Mouse (Mus musculus) forelimb bud, embryonic 11.5 days (tissue): ENCODE measurements around the gene D330045A20Rik.
"Not testable (repeated sequence)": the region's sequence is repeated elsewhere in the genome, so short reads cannot be mapped to it uniquely, and the experiment has no call there.

ENCODE experiments used
- DNase-seq: peaks from one replicate; pipeline ENCODE4 v3.0.0-alpha.2; 2012; ENCODE audit warnings: low read depth, low spot score

The D330045A20Rik gene

GRCm38 (mm10) chrX:139578649-139579278 is 98.6 kb downstream of the D330045A20Rik start:
- no peak for DNase-seq

GRCm38 (mm10) chrX:139583616-139584015 is 103.4 kb downstream of the D330045A20Rik start:
- no peak for DNase-seq

- DNase-seq: not testable (repeated sequence)
Measured at GRCm38 (mm10) chrX:139586676-139587075, 106.5 kb downstream of the D330045A20Rik start.

- DNase-seq: no peak
Measured at GRCm38 (mm10) chrX:139596404-139596803, 116.2 kb downstream of the D330045A20Rik start.
